Mouse (Mus musculus) hindbrain, embryonic 10.5 days (tissue): Measurements from ENCODE around the gene Atp2a1. TPM values are rescaled to one million over a fixed set of nuclear protein-coding genes. Genes with fewer than 3 reads are reported as not detected.

Experiments used
- DNase-seq: peaks from one replicate; pipeline ENCODE4 v3.0.0-alpha.2; 2017; ENCODE audit warnings: low spot score
- H3K27ac ChIP-seq: fragments of 300-500 bp; sonication (generic); 2 replicates; pipeline ENCODE4 v1.5.1; 2016; ENCODE audit warnings: mild to moderate bottlenecking, moderate library complexity
- H3K27me3 ChIP-seq: fragments of 300-500 bp; sonication (generic); 2 replicates; pipeline ENCODE4 v1.6.1; 2016; ENCODE audit warnings: mild to moderate bottlenecking; ENCODE audit not compliant: poor library complexity, insufficient read depth, severe bottlenecking
- H3K36me3 ChIP-seq: fragments of 300-500 bp; sonication (generic); 2 replicates; pipeline ENCODE4 v1.6.1; 2016; ENCODE audit warnings: mild to moderate bottlenecking, moderate library complexity
- H3K4me1 ChIP-seq: fragments of 300-500 bp; sonication (generic); replicated peaks from 2 replicates; pipeline ENCODE4 v1.6.1; 2016; ENCODE audit warnings: mild to moderate bottlenecking
- H3K4me3 ChIP-seq: fragments of 300-500 bp; sonication (generic); 2 replicates; pipeline ENCODE4 v1.5.1; 2016; ENCODE audit warnings: mild to moderate bottlenecking, moderate library complexity
- H3K9me3 ChIP-seq: fragments of 300-500 bp; sonication (generic); 2 replicates; pipeline ENCODE4 v1.6.1; 2016; ENCODE audit warnings: mild to moderate bottlenecking, moderate library complexity
- WGBS: fragments of 180-500 bp; shearing (Covaris S2); methylation state at CpG from one replicate; pipeline ENCODE4 v1.1.7; 2016; 5-methylcytosine and 5-hydroxymethylcytosine counted together
- polyA plus RNA-seq: library from polyadenylated mRNA; unstranded; fragments of >200 nt; fragmentation: Nextera tagmentation; extraction: Ambion mirVana; gene quantifications from 2 replicates; pipeline ENCODE4 v1.2.1, GENCODE M21; 2016

Gene Atp2a1
- polyA plus RNA-seq, 1 experiment from 2014 or later, result 1.1 TPM

DNA sequence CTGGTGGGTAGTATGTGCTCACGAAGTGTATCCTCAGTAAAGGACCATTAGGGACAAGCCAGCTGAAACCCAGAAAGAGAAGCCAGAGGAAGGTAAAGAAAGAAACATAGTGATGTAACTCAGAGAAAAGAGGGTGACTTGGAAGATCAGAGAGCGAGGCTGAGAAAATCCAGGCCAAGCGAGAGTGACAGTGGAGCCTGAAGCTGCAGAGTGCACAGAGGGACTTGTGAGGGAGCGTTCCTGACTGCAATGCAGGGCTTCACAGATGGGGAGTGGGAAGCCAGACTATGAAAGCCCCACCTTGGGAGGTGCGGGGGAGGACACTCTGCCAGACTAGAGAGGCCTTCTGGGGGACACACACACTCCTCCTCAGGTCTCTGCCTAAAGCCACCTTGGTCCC, 4.7 kb downstream of the Atp2a1 start:
- 81% methylated on average over 5 of the region's 5 CpGs for WGBS
- Histone ChIP-seq H3K9me3 (no peaks in the 10 kb centered on the region), H3K36me3 (no peaks in the 10 kb centered on the region), H3K27me3 (peaks cover 6% of the 10 kb centered on the region; the same call in 1 of the 2 replicates), H3K4me3 (no peak overlapping the region), H3K27ac (no peak overlapping the region), H3K4me1 (peaks cover 35% of the 10 kb centered on the region)
- DNase-seq, result no peak

DNA sequence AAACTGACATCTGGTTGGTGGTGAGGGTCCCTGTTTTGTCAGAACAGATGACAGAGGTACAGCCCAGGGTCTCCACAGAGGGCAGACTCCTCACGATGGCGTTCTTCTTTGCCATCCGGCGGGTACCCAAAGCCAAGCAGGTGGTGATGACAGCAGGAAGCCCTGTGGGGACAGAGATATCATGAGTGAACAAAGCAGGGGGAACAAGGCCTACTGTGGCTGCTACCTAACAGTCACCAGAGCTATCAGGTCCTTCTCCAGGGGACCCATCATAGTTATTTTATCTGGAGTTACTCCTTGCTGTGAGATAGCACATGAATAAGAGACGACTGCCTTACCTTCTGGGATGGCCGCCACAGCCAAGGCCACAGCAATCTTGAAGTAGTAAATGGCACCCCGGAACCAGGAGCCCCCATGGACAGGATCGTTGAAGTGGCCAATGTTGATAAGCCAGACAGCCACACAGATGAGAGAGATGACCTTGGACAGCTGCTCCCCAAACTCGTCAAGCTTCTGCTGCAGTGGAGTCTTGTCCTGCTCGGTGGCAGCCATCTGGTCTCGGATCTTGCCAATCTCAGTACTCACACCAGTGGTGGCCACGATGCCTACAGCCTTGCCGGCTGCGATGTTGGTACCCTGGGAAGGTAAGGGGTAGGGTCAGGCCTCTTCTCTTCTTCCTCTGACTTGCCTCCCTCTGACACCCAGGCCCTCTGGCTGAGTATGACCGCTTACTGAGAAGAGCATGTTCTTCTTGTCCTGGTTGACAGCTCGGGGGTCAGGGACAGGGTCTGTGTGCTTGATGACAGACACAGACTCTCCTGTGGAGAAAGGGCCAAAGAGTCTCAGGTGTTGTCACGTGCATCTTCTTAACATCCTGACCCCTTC, 6.3 kb downstream of the Atp2a1 start:
- Histone ChIP-seq H3K4me1 (peaks cover 21% of the 10 kb centered on the region; the same call in 1 of the 2 replicates), H3K27ac (no peak overlapping the region), H3K36me3 (no peaks in the 10 kb centered on the region), H3K4me3 (no peak overlapping the region), H3K27me3 (peaks cover 6% of the 10 kb centered on the region; the same call in 1 of the 2 replicates), H3K9me3 (no peaks in the 10 kb centered on the region)
- WGBS, result 91% methylated on average over 17 of the region's 17 CpGs
- DNase-seq, result no peak

DNA sequence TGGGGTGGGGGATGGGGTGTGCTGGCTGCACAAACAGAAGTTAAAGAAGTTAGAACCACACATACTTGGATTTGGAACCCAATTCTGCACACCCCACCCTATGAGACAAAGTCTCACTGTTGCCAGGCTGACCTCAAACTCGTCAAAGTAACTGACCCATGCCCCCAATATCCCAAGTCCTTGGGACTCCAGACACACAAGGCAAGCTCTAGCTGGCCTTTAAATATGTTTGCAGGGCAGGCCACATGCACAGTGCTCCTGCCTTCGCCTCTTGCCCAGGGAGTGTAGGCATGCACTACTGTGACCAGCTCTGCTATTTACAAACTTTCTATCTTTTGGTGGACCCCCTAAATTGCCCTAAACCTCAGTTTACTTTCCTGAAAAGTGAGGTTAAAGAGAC, 7.7 kb downstream of the Atp2a1 start:
- H3K27me3 ChIP-seq, result no peaks in the 10 kb centered on the region
- no peak overlapping the region for H3K27ac ChIP-seq
- H3K36me3 ChIP-seq, result no peaks in the 10 kb centered on the region
- DNase-seq, result no peak
- H3K4me1 ChIP-seq, result 0 out of 2 replicates have a peak, but pooled peaks cover 9% of the 10 kb centered on the region
- H3K9me3 ChIP-seq, result no peaks in the 10 kb centered on the region
- WGBS, result 75% methylated on average over 2 of the region's 2 CpGs
- no peak overlapping the region for H3K4me3 ChIP-seq

DNA sequence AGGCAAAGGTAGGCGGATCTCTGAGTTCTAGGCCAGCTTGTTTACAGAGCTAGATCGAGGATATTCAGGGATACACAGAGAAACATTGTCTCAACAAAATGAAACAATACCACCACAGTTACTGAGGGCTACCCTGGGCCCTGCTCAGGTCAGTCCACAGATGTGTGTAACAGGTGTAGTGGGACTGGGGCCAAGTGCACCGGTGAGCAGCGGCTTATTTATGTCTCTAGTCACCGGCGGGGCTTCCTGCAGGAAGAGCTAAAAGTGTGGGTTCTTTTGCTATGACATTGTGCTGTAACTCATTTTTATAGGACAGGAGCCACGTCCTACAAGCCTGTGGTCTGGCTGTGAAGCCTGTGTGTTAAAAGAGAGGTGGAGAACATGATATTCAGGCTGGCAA, 9.0 kb downstream of the Atp2a1 start:
- Histone ChIP-seq H3K27ac (no peak overlapping the region), H3K36me3 (peaks cover under 1% of the 10 kb centered on the region; the same call in 1 of the 2 replicates), H3K9me3 (no peaks in the 10 kb centered on the region), H3K4me1 (0 out of 2 replicates have a peak, but pooled peaks cover 8% of the 10 kb centered on the region), H3K27me3 (no peaks in the 10 kb centered on the region), H3K4me3 (no peak overlapping the region)
- DNase-seq, result no peak
- WGBS, result 79% methylated on average over 7 of the region's 7 CpGs

DNA sequence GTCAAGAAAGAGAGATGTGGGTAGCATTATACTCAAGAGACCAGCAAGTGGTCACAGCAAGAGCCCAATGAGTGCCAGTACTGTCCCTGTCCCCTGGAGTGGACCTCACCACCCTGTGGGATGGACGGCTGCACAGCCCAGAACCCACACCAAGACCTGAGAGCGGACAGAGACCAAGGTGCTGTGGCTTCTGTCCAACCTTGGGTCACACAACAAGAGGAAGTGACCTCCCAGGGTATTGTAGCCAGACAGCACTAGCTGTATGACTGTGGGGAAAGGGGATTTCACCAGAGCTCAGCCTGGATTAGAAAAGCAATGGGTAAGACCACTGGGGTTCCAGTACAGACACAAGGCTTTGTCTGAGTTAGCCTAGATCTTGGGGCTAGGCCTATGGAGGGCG, 10.7 kb downstream of the Atp2a1 start:
- no peaks in the 10 kb centered on the region for H3K4me1 ChIP-seq
- H3K4me3 ChIP-seq, result no peak overlapping the region
- no peak overlapping the region for H3K27ac ChIP-seq
- H3K36me3 ChIP-seq, result peaks cover 17% of the 10 kb centered on the region; the same call in 1 of the 2 replicates
- 92% methylated on average over 3 of the region's 3 CpGs for whole genome bisulfite sequencing
- no peak for DNase-seq
- no peaks in the 10 kb centered on the region for H3K9me3 ChIP-seq
- H3K27me3 ChIP-seq, result no peaks in the 10 kb centered on the region

DNA sequence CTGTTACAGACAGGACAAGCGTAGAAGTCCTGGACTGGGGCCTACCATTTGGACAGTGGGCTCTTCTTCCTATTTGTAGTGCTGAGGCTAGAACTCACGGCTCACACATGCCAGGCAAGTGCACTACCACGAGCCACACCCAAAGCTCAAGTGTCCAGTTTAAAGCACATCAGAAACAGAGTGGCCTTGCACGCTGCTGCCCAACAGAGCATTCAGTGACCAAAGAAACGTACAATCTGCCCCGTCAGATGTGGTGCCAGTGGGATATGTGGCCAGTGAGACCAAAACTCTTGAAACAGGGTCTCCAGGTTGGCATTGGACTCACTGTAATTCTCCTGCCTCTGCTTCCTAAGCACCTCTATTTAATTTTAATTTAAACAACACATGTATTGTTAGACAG, 12.3 kb downstream of the Atp2a1 start:
- H3K4me3 ChIP-seq, result no peak overlapping the region
- WGBS, result 91% methylated on average over 6 of the region's 6 CpGs
- no peak for DNase-seq
- no peaks in the 10 kb centered on the region for H3K9me3 ChIP-seq
- H3K36me3 ChIP-seq, result peaks cover 31% of the 10 kb centered on the region
- H3K27me3 ChIP-seq, result no peaks in the 10 kb centered on the region
- no peaks in the 10 kb centered on the region for H3K4me1 ChIP-seq
- H3K27ac ChIP-seq, result no peak overlapping the region

DNA sequence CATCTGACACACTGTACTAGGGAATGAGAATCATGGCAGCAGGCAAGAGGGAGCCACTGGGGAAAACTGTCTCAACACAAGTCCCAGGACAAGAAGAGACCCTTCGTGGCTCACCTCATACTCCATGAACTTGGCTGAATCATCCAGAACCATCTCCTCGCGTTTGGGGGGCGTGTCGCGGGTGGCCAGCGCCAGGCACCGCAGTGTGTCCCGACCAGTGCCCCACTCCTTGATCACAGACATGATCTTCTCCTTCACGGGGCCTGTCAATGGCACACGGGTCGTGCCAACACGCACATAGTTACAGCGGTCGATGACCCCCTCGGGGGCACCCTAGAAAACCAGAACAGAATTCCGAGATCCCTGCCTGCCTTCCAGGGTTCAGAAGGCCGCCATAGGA, 12.9 kb downstream of the Atp2a1 start:
- DNase-seq, result no peak
- no peaks in the 10 kb centered on the region for H3K9me3 ChIP-seq
- H3K36me3 ChIP-seq, result peaks cover 37% of the 10 kb centered on the region
- WGBS, result 91% methylated on average over 18 of the region's 18 CpGs
- no peak overlapping the region for H3K27ac ChIP-seq
- H3K4me1 ChIP-seq, result no peaks in the 10 kb centered on the region
- H3K27me3 ChIP-seq, result no peaks in the 10 kb centered on the region
- no peak overlapping the region for H3K4me3 ChIP-seq

DNA sequence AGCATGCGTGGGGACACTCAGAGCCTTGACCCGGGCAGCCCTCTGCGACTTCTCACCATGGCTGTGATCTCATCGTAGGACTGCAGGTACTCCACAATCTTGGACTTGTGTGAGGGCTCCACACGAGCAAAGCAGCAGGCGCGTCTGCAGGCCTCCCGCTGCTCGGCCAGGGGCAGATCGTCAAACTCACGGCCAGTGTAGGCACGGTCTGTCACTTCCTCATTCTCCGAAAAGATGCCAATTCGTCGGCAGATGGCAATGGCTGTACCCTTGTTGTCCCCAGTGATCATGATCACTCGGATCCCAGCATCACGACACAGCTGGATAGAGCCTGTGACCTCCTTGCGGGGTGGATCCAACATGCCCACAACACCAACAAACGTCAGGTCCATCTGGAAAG, 14.4 kb downstream of the Atp2a1 start:
- no peak overlapping the region for H3K27ac ChIP-seq
- no peaks in the 10 kb centered on the region for H3K27me3 ChIP-seq
- DNase-seq, result no peak
- H3K4me3 ChIP-seq, result no peak overlapping the region
- H3K4me1 ChIP-seq, result no peaks in the 10 kb centered on the region
- peaks cover 50% of the 10 kb centered on the region for H3K36me3 ChIP-seq
- no peaks in the 10 kb centered on the region for H3K9me3 ChIP-seq
- 92% methylated on average over 19 of the region's 19 CpGs for WGBS

DNA sequence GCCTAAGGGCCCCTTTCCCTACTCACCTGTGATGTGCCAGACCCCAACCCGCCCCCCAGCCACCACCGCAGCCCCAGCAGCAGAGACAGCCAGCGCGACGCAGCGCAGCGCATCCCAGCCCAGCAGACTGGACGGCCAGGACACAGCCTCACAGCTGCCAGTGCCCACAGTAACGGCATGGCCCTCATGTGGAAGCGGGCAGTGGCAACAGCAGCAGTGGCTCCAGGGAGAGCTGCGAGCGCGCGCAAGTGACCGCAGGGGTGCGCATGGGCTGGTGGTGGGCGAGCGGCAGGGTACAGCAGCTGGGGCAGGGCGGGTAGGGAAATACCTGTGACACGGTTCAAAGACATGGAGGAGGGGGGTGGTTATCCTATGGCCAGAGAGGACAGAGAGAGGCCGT, 16.7 kb downstream of the Atp2a1 start:
- DNase-seq, result no peak
- Histone ChIP-seq H3K27ac (no peak overlapping the region), H3K4me1 (no peaks in the 10 kb centered on the region), H3K27me3 (no peaks in the 10 kb centered on the region), H3K36me3 (peaks cover 56% of the 10 kb centered on the region), H3K9me3 (no peaks in the 10 kb centered on the region), H3K4me3 (no peak overlapping the region)
- 90% methylated on average over 21 of the region's 21 CpGs for WGBS

DNA sequence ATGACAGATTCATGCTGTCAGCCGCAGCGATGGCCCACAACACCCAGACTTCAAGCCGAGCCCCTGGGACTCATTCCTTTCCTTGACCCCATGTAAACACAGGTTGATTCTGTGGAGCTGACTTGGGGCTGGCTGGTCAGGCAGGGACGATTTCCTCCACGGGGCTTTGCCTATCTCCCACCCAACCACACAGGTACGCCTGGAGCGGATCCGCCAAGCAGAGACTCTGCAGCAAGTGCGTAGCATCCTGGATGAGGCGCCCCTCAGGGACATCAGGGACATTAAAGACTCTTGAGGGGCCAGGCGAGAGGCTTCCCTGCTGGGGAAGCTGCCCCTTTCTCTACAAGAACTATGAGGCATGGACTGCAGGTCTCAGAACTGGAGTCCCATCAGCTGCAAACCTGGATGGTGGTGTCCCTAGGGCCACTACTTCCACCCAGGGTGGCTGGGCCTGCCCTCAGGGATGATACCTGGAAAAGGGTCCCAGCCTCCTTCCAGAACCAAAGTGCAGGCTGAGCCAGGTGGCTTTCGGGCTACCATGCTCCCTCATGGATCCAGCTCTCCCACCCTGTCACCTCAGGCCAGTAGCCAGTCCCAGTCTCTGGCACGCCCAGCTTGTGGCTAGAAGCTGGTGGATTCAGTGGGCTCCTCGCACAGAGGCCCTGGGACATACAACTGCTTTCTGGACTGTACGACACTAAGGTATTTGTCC, 17.6 kb downstream of the Atp2a1 start:
- Histone ChIP-seq H3K4me3 (no peak overlapping the region), H3K36me3 (peaks cover 62% of the 10 kb centered on the region)
- 94% methylated on average over 15 of the region's 15 CpGs for WGBS

DNA sequence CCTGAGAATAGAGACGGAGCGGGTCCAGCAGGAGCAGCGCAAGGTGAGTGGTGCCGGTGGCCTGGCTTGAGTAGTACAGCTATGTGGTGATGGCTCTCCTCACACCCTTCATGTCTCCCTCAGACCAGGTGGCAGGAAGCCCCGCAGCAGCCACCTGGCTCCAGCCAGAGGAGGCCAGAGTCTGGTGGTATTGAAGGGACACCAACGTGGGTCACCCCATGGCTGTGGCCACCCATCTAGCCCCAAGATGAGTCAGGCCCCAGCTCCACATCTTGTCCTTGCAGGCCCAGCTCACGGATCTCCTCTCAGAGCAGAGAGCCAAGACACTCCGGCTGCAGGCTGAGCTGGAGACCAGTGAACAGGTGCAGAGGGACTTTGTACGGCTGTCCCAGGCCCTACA, 18.4 kb downstream of the Atp2a1 start:
- Histone ChIP-seq H3K9me3 (no peaks in the 10 kb centered on the region), H3K27ac (no peak overlapping the region), H3K4me1 (no peaks in the 10 kb centered on the region), H3K27me3 (no peaks in the 10 kb centered on the region), H3K4me3 (no peak overlapping the region), H3K36me3 (peaks cover 65% of the 10 kb centered on the region)
- DNase-seq, result no peak
- WGBS, result 94% methylated on average over 9 of the region's 9 CpGs

More for the DNA sequence above, 17.6 kb downstream of the Atp2a1 start:
- Histone ChIP-seq H3K27me3 (no peaks in the 10 kb centered on the region), H3K27ac (no peak overlapping the region), H3K4me1 (no peaks in the 10 kb centered on the region), H3K9me3 (no peaks in the 10 kb centered on the region)
- DNase-seq, result no peak

DNA sequence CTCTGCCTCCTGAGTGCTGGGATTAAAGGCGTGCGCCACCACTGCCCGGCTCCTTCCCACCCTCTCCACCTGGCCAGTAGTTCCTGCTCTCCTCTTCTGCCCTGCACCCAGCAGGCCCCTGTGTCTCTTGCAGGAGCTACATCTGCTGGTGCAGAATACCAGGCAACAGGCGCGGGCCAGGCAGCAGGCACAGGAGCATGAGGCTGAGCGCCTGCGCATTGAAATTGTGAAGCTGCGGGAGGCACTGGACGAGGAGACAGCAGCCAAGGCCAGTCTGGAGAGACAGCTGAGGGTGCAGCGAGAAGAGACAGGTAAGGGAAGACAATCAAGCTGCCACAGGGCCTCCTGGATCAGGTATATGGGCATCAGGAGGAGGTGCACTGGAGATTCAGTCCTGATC, 18.9 kb downstream of the Atp2a1 start:
- Histone ChIP-seq H3K27ac (no peak overlapping the region), H3K36me3 (peaks cover 65% of the 10 kb centered on the region)
- WGBS, result 93% methylated on average over 10 of the region's 10 CpGs

DNA sequence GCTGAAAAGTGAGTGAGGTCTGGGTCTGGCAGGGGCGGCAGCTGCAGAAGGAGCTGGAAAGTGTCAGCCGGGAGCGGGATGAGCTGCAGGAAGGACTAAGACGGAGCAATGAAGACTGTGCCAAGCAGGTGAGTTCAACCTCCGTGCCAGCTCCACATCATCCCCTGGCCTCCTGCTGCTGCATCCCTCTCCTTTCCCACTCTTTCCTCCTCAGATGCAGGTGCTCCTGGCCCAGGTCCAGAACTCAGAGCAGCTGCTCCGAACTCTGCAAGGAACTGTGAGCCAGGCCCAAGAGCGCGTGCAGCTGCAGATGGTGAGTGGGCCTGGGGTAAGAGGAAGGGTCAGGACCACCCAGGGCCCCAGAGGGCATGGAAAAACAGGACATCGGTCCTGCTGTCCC, 22.8 kb downstream of the Atp2a1 start:
- peaks cover 39% of the 10 kb centered on the region for H3K36me3 ChIP-seq
- H3K27me3 ChIP-seq, result no peaks in the 10 kb centered on the region
- 85% methylated on average over 9 of the region's 9 CpGs for WGBS
- H3K4me3 ChIP-seq, result no peak overlapping the region
- H3K4me1 ChIP-seq, result 0 out of 2 replicates have a peak, but pooled peaks cover 4% of the 10 kb centered on the region
- H3K27ac ChIP-seq, result no peak overlapping the region
- DNase-seq, result no peak
- H3K9me3 ChIP-seq, result no peaks in the 10 kb centered on the region

More for the DNA sequence above, 18.9 kb downstream of the Atp2a1 start:
- no peak for DNase-seq
- no peaks in the 10 kb centered on the region for H3K4me1 ChIP-seq
- H3K4me3 ChIP-seq, result no peak overlapping the region
- no peaks in the 10 kb centered on the region for H3K9me3 ChIP-seq
- H3K27me3 ChIP-seq, result no peaks in the 10 kb centered on the region
